Mouse (Mus musculus) liver, postnatal 0 days (tissue): ENCODE results near the gene Gm49630. TPM values are rescaled to one million over a fixed set of nuclear protein-coding genes. Genes with fewer than 3 reads are reported as not detected.
"Not testable (repeated sequence)": the region's sequence is repeated elsewhere in the genome, so short reads cannot be mapped to it uniquely, and the experiment has no call there.

Source experiments
- ATAC-seq: fragments of 200-750 bp; cut with Nextera tagmentation; 2 replicates; pipeline ENCODE4 v1.8.0; 2017; ENCODE audit warnings: mild to moderate bottlenecking, moderate library complexity
- DNase-seq: peaks from one replicate; pipeline ENCODE4 v3.0.0-alpha.2; 2016
- H3K27ac ChIP-seq: fragments of 300-500 bp; sonication (generic); 2 replicates; pipeline ENCODE4 v1.5.1; 2014; ENCODE audit warnings: antibody characterized with exemption, moderate library complexity, mild to moderate bottlenecking, low read depth
- H3K27me3 ChIP-seq: fragments of 300-500 bp; sonication (generic); 2 replicates; pipeline ENCODE4 v1.6.1; 2014; ENCODE audit warnings: low read length, control low read depth, mixed read lengths; ENCODE audit not compliant: insufficient read depth
- H3K36me3 ChIP-seq: fragments of 300-500 bp; sonication (generic); replicated peaks from 2 replicates; pipeline ENCODE4 v1.6.1; 2014; ENCODE audit warnings: mild to moderate bottlenecking, control low read depth, low read length, moderate library complexity, mixed read lengths; ENCODE audit not compliant: insufficient read depth
- H3K4me1 ChIP-seq: fragments of 300-500 bp; sonication (generic); 2 replicates; pipeline ENCODE4 v1.6.1; 2014; ENCODE audit warnings: antibody characterized with exemption, mild to moderate bottlenecking, control low read depth; ENCODE audit not compliant: insufficient read depth
- H3K4me2 ChIP-seq: fragments of 300-500 bp; sonication (generic); 2 replicates; pipeline ENCODE4 v1.6.1; 2014; ENCODE audit warnings: low read depth, mild to moderate bottlenecking, low read length, moderate library complexity, mixed read lengths
- H3K4me3 ChIP-seq: fragments of 300-500 bp; sonication (generic); 2 replicates; pipeline ENCODE4 v1.5.1; 2014; ENCODE audit warnings: low read depth, low read length
- H3K9ac ChIP-seq: fragments of 300-500 bp; sonication (generic); replicated peaks from 2 replicates; pipeline ENCODE4 v1.6.1; 2014; ENCODE audit warnings: mild to moderate bottlenecking, moderate library complexity
- H3K9me3 ChIP-seq: fragments of 300-500 bp; sonication (generic); 2 replicates; pipeline ENCODE4 v1.6.1; 2016; ENCODE audit warnings: mild to moderate bottlenecking, control low read depth, low read length, mixed read lengths
- CTCF ChIP-seq: sonication (generic); IDR thresholded peaks from 2 replicates; pipeline ENCODE4 v1.5.1; 2016; ENCODE audit warnings: antibody characterized with exemption, low read depth
- WGBS: fragments of 180-500 bp; shearing (Covaris S2); extraction: QIAGEN DNeasy Blood & Tissue Kit; methylation state at CpG from one replicate; pipeline ENCODE4 v1.1.7; 2014; ENCODE audit not compliant: insufficient replicate concordance; 5-methylcytosine and 5-hydroxymethylcytosine counted together
- polyA plus RNA-seq: library from polyadenylated mRNA; unstranded; fragments of >200 nt; fragmentation: Nextera tagmentation; extraction: Ambion mirVana; gene quantifications from 2 replicates; pipeline ENCODE4 v1.2.1, GENCODE M21; 2015

Gm49630 gene
- 0.13 TPM in 1 of 2 replicates, not detected in the other for polyA plus RNA-seq

DNA sequence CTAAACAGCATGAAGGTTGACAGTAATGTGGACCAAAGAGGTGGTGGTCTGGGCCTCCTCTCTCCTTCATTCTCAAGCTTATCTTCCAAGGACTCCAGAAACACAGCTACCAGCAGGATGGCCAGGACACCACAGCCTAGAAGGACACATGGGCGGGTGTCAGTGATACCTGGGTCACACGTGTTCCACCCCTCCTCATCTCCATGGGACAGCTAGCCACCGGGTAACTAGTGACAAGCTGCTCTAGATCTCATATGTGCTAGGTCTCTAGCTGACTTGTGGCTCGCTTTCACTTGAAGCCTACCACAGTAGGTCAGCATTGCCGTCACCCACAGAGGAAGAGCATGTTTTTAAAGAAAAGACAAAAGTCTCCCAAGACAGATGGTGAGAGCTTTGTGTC, at the start of gene Gm49630:
Gene Gm49630, minus strand, starts transcription at position 101 of the 400 bp plus-strand sequence.
- ATAC-seq, H3K36me3 ChIP-seq, H3K9ac ChIP-seq, DNase-seq, H3K27me3 ChIP-seq, H3K4me3 ChIP-seq, H3K9me3 ChIP-seq, H3K27ac ChIP-seq, H3K4me2 ChIP-seq, H3K4me1 ChIP-seq: not testable (repeated sequence)
- WGBS: 100% methylated on average over 1 of the region's 5 CpGs

DNA sequence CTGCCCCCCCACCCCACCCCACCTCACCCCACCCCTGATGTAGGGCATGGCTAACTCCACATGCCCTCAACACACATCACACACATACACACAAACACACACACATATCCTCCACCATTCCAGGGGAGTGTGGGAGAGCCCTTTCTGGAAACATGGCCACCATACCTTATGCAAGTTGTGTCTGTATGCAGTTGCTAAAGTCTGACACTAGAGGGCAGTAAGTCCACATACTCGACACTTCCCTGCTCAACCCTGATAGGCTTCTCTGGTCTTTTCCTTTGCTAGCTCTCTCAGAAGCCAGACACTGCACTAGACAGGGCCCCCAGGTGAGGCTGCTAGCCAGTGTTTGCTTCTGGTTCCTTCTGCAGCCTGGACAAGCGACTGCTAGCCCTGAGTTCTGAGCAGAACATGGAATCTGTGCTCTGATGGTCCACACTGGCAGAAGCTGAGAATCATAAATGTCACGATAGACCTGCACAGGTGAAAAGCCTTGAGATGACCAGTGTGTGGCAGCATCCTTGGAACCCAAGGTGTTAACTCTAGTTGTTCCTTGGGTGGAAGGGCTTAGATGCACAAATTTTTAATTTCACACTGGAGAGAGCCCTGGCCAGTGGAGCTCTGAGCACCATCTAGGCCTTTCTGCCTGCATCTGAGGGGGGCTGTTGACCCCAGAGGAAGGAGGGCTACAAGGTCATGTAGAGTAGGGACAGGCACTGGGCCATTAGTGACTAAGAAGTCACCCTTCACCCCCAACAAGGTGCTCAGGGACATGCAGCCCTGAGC, 48.6 kb upstream of the Gm49630 start:
- not testable (repeated sequence) for H3K27ac ChIP-seq, H3K4me2 ChIP-seq, H3K4me1 ChIP-seq, H3K36me3 ChIP-seq, H3K9ac ChIP-seq, DNase-seq, H3K4me3 ChIP-seq, H3K27me3 ChIP-seq, H3K9me3 ChIP-seq
- TF ChIP-seq CTCF: peak; percentile 63
- 28% methylated on average over 3 of the region's 3 CpGs for WGBS
- ATAC-seq: peak; percentile 54; the same call in 1 of the 2 replicates

DNA sequence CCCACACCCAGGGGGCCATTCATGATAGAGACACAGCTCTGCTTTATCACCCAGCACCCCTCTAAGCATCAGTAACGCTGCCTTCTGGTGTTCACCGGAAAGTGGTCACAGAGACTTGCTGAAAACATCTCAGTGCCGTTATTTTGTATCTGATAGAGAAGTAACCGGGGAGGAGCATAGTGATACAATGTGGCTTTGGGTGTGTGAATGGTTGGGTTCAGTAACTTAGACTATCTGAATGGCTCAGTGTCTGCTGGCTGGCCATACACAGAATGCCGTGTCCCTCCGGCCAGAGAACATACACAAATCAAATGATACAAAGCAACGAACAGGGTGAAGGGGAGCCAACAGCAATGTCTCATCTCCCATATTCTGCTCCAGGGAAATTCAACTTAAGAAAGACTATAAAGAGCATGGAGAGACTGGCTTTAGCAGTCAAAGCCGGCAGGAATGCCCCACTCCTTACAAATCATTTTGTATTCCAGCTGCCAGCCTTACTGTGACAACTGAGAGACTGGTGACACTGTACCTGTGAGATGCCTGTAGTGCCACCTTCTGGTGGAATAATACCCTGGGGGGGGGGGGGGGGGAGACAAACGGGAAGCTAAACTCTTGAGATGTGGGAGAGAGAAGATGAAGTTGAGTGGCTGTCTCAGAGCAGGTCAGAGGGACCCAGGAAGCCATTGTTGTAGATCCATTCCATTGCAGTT, 43.0 kb upstream of the Gm49630 start:
- TF ChIP-seq CTCF: 0 out of 2 replicates have a peak, but pooled peaks have one; percentile 11
- H3K9me3 ChIP-seq, H3K27ac ChIP-seq, H3K27me3 ChIP-seq, H3K4me1 ChIP-seq, H3K9ac ChIP-seq, H3K4me3 ChIP-seq, H3K4me2 ChIP-seq, H3K36me3 ChIP-seq, DNase-seq, ATAC-seq: not testable (repeated sequence)
- 67% methylated on average over 6 of the region's 9 CpGs for WGBS

DNA sequence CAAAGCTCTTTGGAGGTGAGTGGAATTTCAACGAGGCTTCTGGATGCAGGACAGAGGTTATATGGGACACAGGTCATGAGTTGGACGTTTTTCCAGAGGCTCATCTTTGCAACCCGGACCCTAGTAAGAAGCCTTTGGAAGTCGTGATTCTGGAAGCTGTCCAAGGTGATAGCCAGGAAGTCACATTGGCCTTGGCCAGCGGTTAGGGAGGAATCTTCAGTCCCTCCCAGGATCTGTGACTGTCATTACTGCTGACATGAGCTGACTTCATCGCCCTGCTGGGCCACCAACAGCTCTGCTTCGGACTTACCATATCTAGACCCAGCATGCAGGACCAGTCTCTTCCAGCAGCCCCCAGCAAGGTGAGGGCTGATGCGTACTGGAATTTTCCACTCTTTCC, 41.6 kb upstream of the Gm49630 start:
- H3K9ac ChIP-seq, DNase-seq, H3K9me3 ChIP-seq, H3K4me3 ChIP-seq, H3K27ac ChIP-seq, H3K4me1 ChIP-seq, H3K27me3 ChIP-seq, ATAC-seq, H3K36me3 ChIP-seq, H3K4me2 ChIP-seq: not testable (repeated sequence)
- WGBS: 57% methylated on average over 8 of the region's 8 CpGs

GRCm38 (mm10) chr17:7399770-7400169, 28.0 kb upstream of the Gm49630 start:
- 79% methylated on average over 6 of the region's 6 CpGs for WGBS
- not testable (repeated sequence) for H3K4me2 ChIP-seq, DNase-seq, H3K4me3 ChIP-seq, H3K27ac ChIP-seq, ATAC-seq, H3K36me3 ChIP-seq, H3K27me3 ChIP-seq, H3K9me3 ChIP-seq, H3K9ac ChIP-seq, H3K4me1 ChIP-seq

- H3K9me3 ChIP-seq, H3K4me3 ChIP-seq, H3K4me2 ChIP-seq, H3K27me3 ChIP-seq, H3K9ac ChIP-seq, H3K4me1 ChIP-seq, H3K36me3 ChIP-seq, DNase-seq, H3K27ac ChIP-seq: not testable (repeated sequence)
- ATAC-seq: peak; percentile 71
- WGBS: 41% methylated on average over 6 of the region's 6 CpGs
Measured at GRCm38 (mm10) chr17:7398198-7398847, 26.5 kb upstream of the Gm49630 start.

GRCm38 (mm10) chr17:7397079-7397478, 25.3 kb upstream of the Gm49630 start:
- H3K36me3 ChIP-seq, H3K4me2 ChIP-seq, H3K9ac ChIP-seq, DNase-seq, H3K9me3 ChIP-seq, H3K27me3 ChIP-seq, ATAC-seq, H3K27ac ChIP-seq, H3K4me1 ChIP-seq, H3K4me3 ChIP-seq: not testable (repeated sequence)
- WGBS: 85% methylated on average over 12 of the region's 13 CpGs

GRCm38 (mm10) chr17:7396288-7396687, 24.5 kb upstream of the Gm49630 start:
- H3K27ac ChIP-seq, H3K4me1 ChIP-seq, H3K36me3 ChIP-seq, H3K9ac ChIP-seq, H3K4me3 ChIP-seq, H3K9me3 ChIP-seq, ATAC-seq, DNase-seq, H3K4me2 ChIP-seq, H3K27me3 ChIP-seq: not testable (repeated sequence)
- no CpG with 5 or more reads among the region's 2 CpGs for WGBS

DNA sequence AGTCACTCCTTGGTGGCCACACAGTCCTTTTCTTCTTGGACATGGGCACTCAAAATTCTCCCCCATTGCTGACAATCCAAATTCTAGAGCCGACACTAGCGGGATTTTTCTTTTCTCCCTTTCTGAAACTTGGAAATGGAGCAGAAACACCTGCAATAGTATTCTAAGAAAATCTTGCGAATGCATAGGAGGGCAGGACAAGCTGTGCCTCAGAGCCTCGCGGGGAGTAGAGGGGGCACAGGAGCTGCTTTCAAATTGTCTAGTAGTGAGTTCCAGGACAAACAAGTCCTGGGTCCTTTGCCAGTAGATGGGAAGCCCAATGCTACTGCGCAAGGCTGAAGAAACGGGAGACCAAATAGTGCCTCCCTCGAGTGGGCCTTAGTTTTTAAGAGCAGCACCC, 23.9 kb upstream of the Gm49630 start:
- not testable (repeated sequence) for H3K27ac ChIP-seq, H3K4me1 ChIP-seq, H3K27me3 ChIP-seq, H3K4me3 ChIP-seq, H3K36me3 ChIP-seq, H3K9ac ChIP-seq, H3K9me3 ChIP-seq, DNase-seq, ATAC-seq, H3K4me2 ChIP-seq
- 72% methylated on average over 6 of the region's 8 CpGs for WGBS
